Mouse (Mus musculus) liver, embryonic 14.5 days (tissue): ENCODE measurements around the gene Mecp2.

Experiments
- CTCF ChIP-seq: IDR thresholded peaks from 2 replicates; pipeline ENCODE4 v1.5.1; 2016; ENCODE audit warnings: antibody characterized with exemption, low read depth, control low read depth
- EP300 ChIP-seq: IDR thresholded peaks from 2 replicates; pipeline ENCODE4 v1.6.1; 2016; ENCODE audit warnings: antibody characterized with exemption, low read depth

DNA sequence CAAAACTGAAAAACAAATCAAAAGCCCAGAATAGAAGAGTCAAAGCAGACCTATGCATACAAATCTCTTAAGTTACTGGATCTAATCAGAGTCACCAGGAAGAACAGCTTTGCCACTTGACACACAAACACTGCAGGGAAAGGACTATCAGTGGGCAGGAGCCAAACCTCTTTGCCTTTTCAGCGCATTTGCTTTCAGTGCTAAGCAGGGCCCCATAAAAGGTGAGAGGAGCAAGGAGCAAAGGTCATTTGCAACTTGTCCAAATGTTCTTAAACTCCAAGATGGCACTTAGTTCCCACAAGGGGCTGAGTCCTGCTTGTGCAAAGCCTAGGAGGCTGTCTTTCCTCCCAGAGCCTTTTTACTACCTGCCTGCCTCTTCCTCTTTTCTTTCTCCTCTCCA, 105.2 kb downstream of the Mecp2 start:
- TF ChIP-seq CTCF: no peak
- TF ChIP-seq EP300: no peak
